Mouse (Mus musculus) CD4-positive helper T cell, adult 2 months (primary cell): ENCODE data around the gene Fuca1.

ENCODE experiments used
- DNase-seq: peaks from one replicate; pipeline ENCODE4 v3.0.0-alpha.2; 2012; ENCODE audit warnings: low read depth, missing footprints, low spot score

Gene Fuca1

DNA sequence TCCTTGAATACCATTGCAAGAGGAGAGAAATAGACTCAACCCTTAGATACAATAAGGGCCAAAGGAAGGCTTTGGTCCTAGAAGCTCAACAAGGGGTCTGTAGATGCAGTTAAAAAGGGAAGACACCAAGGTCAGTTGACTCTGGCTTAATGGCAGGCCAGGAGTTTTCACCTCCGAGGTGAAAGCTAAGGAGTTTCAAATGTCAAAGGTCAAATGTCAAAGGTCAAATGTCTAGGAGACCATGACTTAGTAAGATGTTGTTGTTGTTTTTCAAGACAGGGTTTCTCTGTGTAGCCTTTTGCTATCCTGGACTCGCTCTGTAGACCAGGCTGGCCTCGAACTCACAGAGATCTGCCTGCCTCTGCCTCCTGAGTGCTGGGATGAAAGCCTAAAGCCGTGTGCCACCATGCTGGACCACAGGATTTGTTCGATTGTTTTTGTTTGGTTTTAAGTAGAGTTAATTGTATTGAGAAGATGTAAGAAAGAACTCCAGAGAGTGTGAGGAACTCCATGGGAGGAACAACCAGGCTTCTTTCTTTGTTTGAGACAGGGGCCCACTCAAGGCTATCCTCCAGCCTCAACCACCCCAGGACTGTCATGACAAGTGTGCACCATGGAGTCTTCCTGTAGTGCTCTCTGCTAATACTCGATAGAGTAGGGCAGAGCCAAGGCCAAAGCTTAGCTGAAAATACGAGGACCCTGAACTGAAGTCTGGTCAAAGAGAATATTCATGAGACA lies 31.2 kb upstream of the Fuca1 start:
- no peak for DNase-seq

DNA sequence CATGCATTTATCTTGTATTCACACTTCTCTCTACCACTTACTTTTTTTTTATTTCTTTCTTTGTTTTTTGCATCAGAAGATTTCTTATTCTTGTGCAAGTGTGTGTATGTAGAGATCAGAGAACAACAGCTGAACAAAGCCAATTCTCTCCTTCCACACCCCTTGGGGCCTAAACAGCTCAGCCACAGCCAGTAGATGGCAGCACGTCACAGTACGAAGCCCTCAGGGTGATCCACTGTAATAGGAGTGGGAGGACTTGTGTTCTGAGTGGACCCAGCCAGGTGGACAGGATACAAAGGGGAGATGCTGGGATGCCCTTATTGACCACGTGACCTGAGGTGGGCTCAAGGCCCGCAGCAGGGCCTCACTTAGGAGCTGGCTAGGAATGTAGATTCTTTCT lies 30.7 kb upstream of the Fuca1 start:
- peak; percentile 83 for DNase-seq

DNA sequence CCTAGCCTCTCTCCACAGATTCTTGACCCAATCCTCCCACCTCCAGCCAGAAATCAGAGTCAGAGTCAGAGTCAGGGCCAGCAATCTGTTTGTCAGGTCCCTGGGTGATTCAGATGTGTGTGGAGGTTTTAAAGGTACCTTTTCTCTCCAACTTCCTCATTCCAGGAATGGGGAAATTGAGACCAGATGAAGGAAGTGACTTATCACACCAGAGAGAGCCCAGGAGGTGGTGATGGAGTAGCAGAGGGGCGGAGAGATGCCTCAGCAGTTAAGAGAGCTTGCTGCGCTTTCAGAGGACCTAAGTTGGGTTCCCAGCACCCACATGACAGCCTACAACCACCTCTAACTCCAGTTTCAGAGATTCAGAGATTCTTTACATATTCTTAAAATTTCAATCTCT lies 29.0 kb upstream of the Fuca1 start:
- no peak for DNase-seq

DNA sequence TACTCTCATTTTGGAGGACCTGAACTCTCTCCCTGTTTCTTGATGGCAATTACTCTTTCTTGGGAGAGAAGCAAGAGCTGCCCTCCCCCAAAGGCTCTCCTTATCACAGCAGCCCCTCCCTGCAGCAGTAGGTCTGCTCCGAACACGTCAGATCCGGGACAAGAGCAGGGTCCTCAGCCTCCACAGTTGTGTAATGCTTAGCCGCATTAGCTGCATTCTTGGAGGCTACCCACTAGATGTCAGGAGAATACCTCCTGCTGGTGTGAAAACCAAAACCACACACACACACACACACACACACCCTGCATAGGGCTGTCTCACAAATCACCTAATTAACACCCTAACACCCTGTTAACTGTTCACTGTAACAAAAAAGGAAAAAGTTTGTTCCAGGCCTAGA lies 27.7 kb upstream of the Fuca1 start:
- no peak for DNase-seq

DNA sequence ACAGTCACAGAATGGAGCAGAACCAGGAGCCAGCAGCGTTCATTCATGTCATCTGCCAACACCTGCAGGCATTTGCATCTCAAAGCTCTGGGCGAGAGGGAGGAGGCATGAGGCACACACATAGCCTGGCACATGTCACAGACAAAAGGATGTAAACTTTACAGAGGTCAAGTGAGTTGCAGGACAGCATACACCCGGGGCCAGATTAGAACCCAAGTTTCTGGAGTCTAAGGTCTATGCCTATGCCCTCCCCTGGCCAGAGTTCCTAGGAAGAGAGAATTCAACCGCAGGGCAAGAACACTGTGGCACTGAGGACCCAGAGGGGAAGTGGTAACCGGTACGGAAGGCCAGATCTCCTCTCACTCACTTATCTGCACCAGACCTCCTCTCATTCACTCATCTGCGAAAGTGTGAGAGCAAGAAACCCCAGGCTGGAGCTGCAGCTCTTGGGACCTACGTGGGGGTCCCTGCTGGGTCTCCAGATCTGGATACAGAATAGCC lies 25.4 kb upstream of the Fuca1 start, which contains the start of gene Cnr2:
TSS of gene Cnr2 (plus strand) at position 324 of the 501 bp plus-strand sequence.
- peak; percentile 52 for DNase-seq

DNA sequence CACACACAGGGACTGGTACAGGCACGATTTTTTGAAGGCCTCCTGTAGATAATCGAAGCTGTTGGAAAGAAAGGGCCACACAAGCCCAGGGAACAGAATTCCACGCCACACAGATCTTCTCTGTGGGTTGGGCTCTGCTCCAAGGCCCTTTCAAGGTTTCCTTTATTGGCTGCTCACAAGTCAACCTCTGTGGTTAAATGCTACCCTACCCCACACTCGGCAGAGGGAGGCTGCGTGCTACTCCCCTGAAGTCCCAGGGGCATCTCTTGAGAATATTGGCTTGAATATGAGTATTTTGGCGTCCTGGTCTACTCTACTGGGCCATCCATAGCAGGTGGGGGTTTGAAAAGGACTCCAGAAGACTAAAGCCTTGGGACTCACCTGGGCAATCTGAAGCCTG lies 24.4 kb upstream of the Fuca1 start:
- DNase-seq = peak; percentile 38

DNA sequence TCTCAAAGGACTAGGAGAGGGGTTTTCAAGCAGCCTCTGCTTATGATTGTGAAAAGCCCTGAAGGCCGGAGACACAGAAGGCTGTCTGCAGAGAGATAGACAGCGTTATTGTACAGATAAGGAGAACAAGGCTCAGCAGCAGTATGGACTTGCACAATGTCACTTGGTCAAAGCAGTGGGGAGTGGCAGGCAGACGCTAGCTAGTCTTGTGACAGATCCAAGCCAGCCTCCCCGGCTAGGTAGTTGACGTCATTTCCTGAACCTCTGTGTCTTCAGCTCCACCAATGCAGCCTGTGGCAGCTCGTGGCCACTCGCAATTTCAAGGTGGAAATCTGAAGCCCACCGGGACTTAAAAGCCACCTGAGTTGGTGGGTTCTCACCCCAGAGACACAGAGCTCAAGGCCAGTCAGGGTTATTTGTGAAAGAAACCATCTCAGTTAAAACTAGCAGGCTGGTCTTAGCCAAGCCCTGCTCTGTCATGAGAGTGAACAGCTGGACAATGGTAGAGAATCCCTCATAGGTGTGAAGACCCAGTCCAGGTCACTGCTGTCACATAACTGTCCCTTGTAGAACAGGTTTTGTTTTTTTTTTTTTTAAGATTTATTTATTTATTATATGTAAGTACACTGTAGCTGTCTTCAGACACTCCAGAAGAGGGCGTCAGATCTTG lies 22.0 kb upstream of the Fuca1 start:
- DNase-seq = peak; percentile 89

DNA sequence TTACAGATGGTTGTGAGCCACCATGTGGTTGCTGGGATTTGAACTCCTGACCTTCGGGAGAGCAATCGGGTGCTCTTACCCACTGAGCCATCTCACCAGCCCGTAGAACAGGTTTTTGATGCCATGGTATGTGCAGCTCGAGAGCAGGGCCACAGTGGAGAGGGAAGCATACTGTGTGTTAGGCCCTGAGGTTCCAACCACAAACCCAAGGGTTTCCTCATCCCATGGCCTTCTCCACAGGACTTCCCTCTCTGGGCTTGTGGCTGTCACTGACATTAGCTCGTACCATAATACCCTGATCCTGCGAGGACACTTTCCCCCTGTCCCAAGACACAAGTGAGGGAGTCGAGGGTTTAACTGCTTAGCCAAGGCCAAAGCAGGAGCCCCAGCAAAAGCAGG lies 21.5 kb upstream of the Fuca1 start:
- no peak for DNase-seq

DNA sequence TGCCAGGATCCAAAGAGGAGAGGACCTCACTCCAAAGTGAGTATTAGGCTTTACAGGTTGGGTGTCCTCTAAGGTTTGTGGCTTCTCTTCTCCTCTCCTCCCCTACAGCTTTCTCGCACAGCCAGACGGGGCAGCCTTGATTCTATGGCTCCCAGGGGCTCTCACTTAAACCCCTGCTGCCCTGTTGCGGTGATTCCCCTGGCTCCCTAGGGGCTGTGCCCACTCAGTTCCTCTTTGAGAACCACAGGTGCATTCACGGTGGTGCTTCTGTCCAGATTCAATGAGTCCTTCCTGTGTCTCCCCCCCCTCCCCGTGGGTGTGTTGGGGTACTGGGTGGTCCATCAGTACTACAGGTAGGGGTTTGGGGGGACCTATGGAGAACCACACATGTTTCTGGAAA lies 20.5 kb upstream of the Fuca1 start:
- no peak for DNase-seq

DNA sequence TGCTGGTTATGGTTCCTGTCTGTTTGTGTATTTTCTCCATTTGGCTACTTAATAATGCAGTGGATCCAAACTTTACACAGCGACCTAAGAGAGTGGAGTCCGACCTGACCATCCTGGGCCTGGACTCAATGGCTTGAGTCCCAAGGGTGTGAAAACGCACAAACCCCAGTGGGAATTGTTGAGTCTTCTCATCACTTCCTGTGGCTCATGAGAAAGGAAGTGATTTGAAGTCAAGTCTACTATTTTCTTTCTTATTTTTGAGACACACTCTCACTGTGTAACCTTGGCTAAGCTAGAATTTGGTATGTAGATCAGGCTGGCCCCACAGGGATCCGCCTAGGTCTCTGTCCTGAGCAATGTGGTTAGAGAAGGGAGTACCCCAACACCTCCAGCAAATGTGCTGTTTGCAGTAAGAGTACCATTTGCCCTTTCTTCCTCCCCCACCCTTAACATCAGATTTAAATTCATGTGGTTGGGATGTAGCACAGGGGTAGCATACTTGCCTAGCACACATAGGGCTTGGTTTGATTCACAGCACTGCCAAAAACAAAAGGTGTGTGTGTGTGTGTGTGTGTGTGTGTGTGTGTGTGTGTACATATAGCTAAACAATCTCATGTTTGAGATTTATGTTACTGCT lies 17.8 kb upstream of the Fuca1 start:
- no peak for DNase-seq

DNA sequence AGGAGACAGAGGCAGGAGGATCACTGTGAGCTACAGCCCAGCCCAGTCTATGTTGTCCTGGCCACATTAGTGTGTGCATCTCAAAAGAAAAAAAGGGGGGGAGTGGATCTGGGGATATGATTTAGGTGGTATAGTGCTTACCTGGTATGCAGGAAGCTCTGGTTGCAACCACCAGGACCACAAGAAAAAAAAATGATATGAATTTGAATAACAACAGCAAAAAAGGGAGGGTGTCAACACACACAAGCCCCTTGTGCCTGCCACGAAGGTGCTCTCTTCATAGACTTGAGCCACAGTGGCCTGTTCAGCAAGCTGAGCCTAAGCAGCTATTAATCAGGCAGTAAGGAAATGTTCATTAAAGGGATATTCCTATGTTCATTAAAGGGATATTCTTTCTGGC lies 15.7 kb upstream of the Fuca1 start:
- peak; percentile 51 for DNase-seq

DNA sequence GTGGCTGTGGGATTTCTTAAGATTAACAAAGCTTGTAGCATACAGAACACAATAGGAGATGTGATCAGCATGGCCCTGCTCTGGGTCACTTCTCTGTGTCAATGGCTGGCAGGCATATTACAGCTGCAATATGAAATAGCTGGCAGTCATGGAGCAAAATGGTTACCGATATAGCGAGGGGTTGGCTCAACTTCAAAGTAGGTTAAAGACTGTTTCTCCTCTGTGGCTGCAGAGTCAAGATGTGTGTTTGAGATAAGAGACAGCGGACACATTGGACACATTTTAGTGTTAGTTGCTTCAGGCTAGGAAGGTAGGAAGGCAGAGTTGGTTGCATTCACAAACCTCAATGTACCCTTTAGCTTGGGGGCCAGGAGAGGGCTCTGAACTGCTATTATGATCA lies 13.9 kb upstream of the Fuca1 start:
- DNase-seq = peak; percentile 42

DNA sequence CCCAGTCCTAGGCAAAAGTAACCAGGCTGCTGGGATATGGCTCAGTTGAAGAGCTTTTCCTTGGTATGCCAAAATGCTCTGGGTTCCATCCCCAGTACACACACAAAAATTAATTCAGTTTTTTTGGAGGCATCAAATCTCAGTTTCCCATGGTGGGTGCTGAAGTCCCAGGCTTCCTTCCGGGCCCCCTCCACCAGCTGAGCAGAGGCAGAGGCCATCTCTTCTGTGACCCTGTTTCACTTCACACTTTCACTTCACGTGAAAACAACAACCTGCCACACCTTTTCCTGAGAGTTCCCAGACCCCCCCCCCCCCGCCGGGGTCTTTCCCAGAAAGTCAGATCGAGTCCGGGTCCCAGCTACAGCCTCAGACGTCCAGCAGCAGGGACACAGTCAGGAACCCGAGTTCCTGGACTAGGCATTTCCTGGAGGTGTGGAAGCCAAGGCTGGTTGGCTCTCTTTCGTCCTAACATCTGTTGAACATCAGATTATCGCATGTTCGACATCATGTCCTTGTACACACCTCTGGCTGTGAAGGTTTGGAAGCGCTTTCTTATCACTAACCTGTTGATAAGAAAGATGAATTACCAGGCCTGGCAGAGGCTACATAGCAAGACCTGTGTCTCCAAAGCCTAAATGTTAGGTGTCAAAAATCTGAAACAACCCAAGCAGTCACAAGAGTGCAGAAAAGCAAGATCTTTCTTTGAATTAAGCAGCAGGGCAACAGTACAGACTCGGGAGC lies 11.0 kb upstream of the Fuca1 start:
- no peak for DNase-seq

DNA sequence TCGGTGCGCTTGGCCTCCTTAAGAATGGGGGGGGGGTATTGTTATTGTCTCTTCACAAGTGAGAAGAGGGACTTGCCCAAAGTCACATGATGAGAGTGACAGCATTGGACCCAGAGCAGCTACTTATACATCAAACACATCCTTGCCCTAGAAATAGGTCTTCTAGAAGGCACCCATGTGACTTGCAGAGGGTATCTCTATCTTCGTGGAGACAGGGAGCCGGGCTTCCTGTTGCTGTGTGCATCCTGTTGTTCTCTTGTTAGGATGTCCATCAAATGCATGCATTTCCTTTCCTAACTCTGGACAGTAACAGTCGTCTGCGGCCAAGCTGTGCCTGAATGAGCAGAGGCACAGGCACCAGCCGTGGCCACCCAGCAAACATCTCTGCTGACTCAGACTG lies 9.0 kb upstream of the Fuca1 start:
- peak; percentile 63 for DNase-seq

DNA sequence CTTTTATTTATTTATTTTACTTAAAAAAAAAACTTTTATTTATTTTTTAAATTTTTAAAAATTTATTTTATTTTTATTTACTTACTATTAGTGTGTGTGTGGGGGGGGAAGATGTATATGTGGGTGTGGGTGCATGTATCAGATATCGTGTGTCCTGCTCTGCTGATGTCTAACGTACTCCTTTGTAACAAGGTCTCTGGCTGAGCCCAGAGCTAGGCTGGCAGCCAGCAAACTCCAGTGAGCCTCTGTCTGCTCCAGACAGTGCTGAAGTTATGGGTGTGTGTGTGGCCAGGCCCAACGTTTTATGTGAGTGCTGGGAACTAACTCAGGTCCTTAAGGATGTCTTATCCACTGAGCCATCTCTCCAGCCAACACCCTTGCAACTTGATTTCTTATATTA lies 8.4 kb upstream of the Fuca1 start:
- DNase-seq = no peak

DNA sequence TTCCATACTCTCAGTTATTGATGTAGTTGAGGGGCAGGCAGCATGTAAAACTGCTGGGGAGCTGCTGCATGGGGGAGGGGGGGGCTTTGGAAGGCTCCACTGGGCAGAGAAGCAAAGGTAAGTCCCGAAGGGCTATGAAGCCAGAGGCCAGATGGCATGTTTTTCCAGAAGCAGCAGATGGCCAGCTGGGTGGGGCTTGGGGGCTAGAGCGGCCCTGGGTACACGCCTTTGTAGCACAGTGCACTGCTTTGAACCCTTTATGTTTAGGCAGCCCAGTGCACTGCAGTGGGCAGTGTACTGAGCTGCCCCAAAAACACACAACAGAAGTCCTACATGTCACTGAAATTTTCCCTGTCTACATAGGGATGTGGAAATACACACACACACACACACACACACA lies 7.7 kb upstream of the Fuca1 start:
- no peak for DNase-seq

DNA sequence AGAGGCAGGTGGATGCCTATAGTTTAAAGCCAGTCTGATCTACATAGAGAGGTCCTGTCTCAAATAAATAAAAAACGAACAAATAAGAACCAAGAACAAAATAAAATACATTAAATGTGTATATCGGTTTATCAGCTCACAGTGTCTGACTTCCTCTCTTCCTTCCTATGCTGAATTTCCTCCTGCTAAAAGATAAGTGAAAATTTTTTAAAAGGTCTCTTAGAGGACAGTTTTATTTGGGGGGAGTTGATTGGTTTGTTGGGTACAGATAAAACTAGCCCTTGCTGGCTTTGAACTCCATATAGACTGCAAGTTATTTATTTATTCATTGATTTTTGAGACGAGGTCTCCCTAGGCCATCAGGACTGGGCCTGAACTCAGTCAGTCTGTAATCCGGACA lies 7.1 kb upstream of the Fuca1 start:
- no peak for DNase-seq

DNA sequence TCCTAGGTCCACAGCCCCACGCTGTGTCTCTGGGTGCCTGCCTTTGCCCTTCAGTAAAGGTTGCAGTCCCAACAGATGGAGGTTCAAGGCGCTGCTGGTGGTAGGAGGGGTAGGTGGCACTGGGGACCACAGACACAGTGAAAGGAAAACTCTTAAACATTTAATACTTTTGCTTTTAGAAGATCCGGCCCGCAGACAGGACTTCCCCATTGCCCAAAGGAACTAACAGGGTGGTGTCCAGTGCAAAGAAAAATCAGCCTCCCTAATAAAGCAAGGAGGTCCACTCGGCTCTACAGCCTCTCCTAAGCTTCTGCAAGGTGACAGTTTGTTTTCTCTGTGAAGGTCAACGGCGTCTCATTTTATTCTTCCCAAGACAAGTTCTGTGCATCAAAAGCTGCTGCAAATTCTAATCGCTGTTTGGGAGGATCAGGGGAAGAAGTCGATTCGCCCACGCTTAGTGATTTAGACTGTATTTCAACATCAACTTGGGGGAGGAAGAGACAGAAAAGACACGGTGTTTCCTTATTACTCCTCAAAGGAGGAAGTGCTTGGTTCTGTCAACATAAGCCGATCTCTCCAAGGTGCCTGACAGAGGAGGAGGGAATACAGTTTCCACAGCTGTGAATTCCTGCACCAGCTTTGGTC lies 1.8 kb upstream of the Fuca1 start:
- DNase-seq = no peak

DNA sequence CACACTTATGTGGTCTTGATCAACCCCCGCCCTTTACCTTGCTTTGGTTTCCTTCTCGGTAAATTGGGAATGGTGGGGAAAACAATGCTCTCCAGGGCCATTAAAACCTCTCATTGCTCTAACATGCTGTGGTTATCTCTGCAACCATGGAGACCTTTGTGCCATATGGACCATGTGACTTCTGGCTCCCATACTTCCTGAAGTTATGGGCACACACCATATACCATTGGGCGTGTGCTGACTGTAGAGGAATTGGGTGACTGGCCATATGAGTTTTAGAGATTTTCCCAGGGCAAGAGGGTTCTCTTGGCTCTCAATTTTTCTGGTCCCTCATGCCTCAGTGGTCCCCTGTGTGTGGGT lies 1.3 kb upstream of the Fuca1 start:
- DNase-seq = no peak

DNA sequence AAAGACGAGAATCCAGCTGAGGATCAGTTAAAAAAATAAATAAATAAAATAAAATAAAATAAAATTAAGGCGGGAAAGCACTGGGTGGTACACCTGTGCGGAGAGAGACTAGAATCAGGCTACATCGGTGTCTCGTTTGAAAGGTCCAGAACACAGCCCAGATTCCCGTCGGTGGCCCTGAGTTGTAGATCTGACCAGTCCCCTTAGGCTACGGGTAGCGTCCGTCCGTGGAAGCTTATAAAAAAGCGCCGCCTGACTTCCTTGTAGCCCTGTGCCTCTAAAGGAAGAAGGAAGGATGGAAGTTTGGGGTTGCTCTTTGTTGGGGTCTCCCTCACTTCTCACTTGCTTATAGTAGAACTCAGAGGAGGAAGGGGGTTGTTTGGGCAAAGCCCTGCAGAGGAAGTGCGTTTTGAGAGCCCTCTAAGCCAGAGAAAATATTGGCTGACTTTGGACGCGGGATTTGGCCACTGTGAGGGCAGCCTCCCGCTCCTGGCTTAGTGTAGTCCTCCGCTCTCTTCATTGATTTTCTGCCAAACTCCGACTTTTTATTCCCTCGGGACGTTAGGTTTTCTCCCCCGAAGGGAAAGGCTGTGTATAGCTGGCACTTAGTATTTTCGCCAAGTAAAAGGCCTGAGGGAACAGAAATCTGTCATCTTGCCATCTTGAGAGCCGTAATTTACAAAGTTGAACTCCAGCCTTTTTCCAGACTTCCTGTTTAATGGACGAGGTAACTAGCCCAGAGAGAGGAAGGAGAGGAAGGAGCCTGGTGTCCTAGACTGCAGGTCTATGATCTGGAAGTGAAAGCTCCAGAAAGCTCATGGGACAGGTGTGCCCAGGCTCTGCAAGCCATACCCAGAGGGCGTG lies 954 bp downstream of the Fuca1 start:
- no peak for DNase-seq

DNA sequence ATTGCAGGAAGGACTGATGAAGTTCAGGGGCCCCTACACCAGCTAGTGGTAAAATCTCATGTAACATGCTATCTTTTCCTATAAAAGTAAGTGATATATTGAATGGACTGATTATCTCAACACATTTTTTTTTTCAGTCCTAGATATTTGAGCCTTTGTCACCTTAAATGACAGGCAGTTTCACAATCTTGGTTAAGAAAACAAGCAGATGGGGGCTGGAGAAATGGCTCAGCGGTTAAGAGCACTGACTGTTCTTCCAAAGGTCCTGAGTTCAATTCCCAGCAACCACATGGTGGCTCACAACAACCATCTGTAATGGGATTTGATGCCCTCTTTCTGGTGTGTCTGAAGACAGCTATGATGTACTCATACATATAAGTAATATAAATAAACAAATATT lies 1.7 kb downstream of the Fuca1 start:
- DNase-seq = no peak
